Mouse (Mus musculus) kidney, postnatal 25 days (tissue): ENCODE results near the gene Cinp.

Experiments
- DNase-seq, 2 experiments: peaks; one replicate each; pipeline ENCODE4 v3.0.0; 2021; ENCODE audit warnings: mixed read lengths in 2 of 2

Cinp gene

GRCm38 (mm10) chr12:110830293-110831024 is 58.5 kb downstream of the Cinp start:
- DNase-seq = no peak

- DNase-seq = no peak
These were observed 60.0 kb downstream of the Cinp start for GRCm38 (mm10) chr12:110828908-110829307.
